Mouse (Mus musculus): ENCODE results near the gene Tecr.

DNA sequence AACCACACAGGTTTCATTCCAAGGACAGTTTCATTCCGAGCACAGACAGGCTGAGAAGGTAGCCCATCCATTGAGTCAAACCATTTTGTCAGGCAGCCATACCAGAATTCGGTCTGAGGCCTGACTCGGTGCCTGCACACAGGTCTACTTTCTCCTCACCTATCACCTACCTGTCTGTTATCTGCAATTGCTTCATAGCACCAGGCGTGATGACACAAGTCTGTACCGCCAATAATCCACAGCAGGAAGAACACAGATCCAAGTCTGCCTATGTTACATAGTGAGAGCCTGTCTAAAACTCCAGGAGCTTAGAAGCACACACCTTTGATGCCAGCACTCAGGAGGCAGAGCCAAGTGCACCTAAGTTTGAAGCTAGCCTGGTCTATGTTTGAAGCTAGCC, 18.9 kb downstream of the Tecr start:
- TF ChIP-seq GATA1 (IDR thresholded peaks at IDR 0.05; ENCODE audit: borderline replicate concordance, low read length) (no peak), FLI1 (IDR thresholded peaks at IDR 0.05; ENCODE audit: low read length) (no peak)
